In the genomic region with DNA sequence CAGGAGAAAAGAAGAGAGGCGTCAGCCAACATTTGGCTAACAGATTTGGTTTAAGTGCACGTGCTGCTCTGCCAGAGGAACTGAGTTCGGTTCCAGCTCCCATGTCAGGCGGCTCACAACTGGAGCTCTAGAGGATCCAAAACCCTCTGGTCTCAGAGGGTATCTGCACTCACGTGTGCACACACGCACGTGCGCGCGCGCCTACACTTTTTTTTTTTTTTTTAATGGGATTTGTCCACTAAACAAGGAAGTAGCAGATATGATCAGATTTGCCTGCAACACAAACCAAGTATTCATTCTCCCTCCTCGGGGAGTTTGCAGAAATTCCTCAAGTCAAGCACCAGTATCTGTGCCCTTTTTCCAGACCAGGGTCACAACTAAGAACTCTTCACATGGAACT, we compare ENCODE assay signal across 8 mouse cellular contexts. TPM values are rescaled to one million over a fixed set of nuclear protein-coding genes. Genes with fewer than 3 reads are reported as not detected.
A peak's percentile ranks its signal among the peaks of the same experiment; 100 is the strongest.
DNase-seq lines count a peak whose midpoint lies in the region; ATAC-seq and TF ChIP-seq lines count a peak whose summit lies in the region.

No protein-coding gene starts in this region.

- H3K27ac ChIP-seq in heart, embryonic 12.5 days (ENCODE audit: poor library complexity, severe bottlenecking), result no peak overlapping the region
- H3K27ac ChIP-seq in embryonic facial prominence, embryonic 11.5 days (replicated peaks; ENCODE audit: low read depth, low read length), result no peak overlapping the region
- no peak overlapping the region for H3K27ac ChIP-seq in limb, embryonic 12.5 days
- no peak overlapping the region for H3K27ac ChIP-seq in olfactory bulb, adult 2 months (ENCODE audit: insufficient read depth, low read depth, low read length)

- 6% methylated on average over 12 of the region's 12 CpGs for WGBS in heart, embryonic 12.5 days
- 6% methylated on average over 12 of the region's 12 CpGs for WGBS in embryonic facial prominence, embryonic 11.5 days
- WGBS in limb, embryonic 12.5 days, result 19% methylated on average over 12 of the region's 12 CpGs
- 4% methylated on average over 12 of the region's 12 CpGs for WGBS in olfactory bulb, adult 2 months

- H3K4me3 ChIP-seq in heart, embryonic 12.5 days, result peak overlapping the region; percentile 65
- peak overlapping the region; percentile 46 for H3K4me3 ChIP-seq in embryonic facial prominence, embryonic 11.5 days (ENCODE audit: low read depth, low read length)
- peak overlapping the region; percentile 61 for H3K4me3 ChIP-seq in limb, embryonic 12.5 days (replicated peaks)
- peak overlapping the region; percentile 74 for H3K4me3 ChIP-seq in olfactory bulb, adult 2 months (ENCODE audit: insufficient read depth, low read depth, low read length)

- peaks cover 5% of the 10 kb centered on the region; the same call in 1 of the 2 replicates for H3K27me3 ChIP-seq in heart, embryonic 12.5 days (replicated peaks)
- no peaks in the 10 kb centered on the region for H3K27me3 ChIP-seq in embryonic facial prominence, embryonic 11.5 days (ENCODE audit: control insufficient read depth, insufficient read depth, low read length)
- 0 out of 2 replicates have a peak, but pooled peaks cover 4% of the 10 kb centered on the region for H3K27me3 ChIP-seq in limb, embryonic 12.5 days

- peaks cover 10% of the 10 kb centered on the region for H3K4me1 ChIP-seq in heart, embryonic 12.5 days (replicated peaks)
- H3K4me1 ChIP-seq in embryonic facial prominence, embryonic 11.5 days (ENCODE audit: control insufficient read depth, insufficient read depth, low read length), result no peaks in the 10 kb centered on the region; the same call in 1 of the 2 replicates
- peaks cover 10% of the 10 kb centered on the region for H3K4me1 ChIP-seq in limb, embryonic 12.5 days (replicated peaks)
- H3K4me1 ChIP-seq in olfactory bulb, adult 2 months (ENCODE audit: control insufficient read depth, insufficient read depth, low read length), result peaks cover 7% of the 10 kb centered on the region

- no peak for TF ChIP-seq POLR2A in olfactory bulb, adult 2 months (IDR thresholded peaks at IDR 0.05; ENCODE audit: insufficient read depth, low read depth, low read length)

- H3K4me2 ChIP-seq in heart, embryonic 12.5 days, result peak overlapping the region; percentile 92
- H3K4me2 ChIP-seq in embryonic facial prominence, embryonic 11.5 days (ENCODE audit: low read depth, low read length), result peak overlapping the region; percentile 61
- H3K4me2 ChIP-seq in limb, embryonic 12.5 days, result peak overlapping the region; percentile 78

- peaks cover 24% of the 10 kb centered on the region for H3K36me3 ChIP-seq in heart, embryonic 12.5 days
- peaks cover 2% of the 10 kb centered on the region for H3K36me3 ChIP-seq in embryonic facial prominence, embryonic 11.5 days (replicated peaks; ENCODE audit: control insufficient read depth, insufficient read depth, low read depth, low read length)
- H3K36me3 ChIP-seq in limb, embryonic 12.5 days, result peaks cover 31% of the 10 kb centered on the region

- intact Hi-C loops in heart, postnatal 25 days (cut with DNase I), result loop anchor here (1.0 to 5.0 kb wide), 2 partner anchors 42 to 170 kb away; a partner anchor contains a TSS

- TF ChIP-seq CTCF in olfactory bulb, adult 2 months (IDR thresholded peaks at IDR 0.05; ENCODE audit: insufficient read depth, low read depth, low read length), result no peak

- DNase-seq in heart, postnatal 25 days (ENCODE audit: low spot score), result no peak
- peak; percentile 27 for DNase-seq in CD4-positive helper T cell, adult 2 months (ENCODE audit: low read depth, low spot score)
- peak; percentile 26 for DNase-seq in embryonic facial prominence, embryonic 11.5 days (ENCODE audit: low spot score)
- DNase-seq in adrenal gland, postnatal 14 days, result no peak
- no peak for DNase-seq in adrenal gland, postnatal 36 days

- no peak for ATAC-seq in heart, embryonic 12.5 days (ENCODE audit: insufficient number of reproducible peaks, low FRiP score)
- no peak for ATAC-seq in embryonic facial prominence, embryonic 11.5 days (replicated peaks; ENCODE audit: insufficient number of reproducible peaks, low FRiP score, low TSS enrichment, low read depth)
- ATAC-seq in limb, embryonic 12.5 days (ENCODE audit: insufficient number of reproducible peaks, insufficient read depth, low FRiP score, low TSS enrichment, low read depth), result no peak

- H3K9ac ChIP-seq in heart, embryonic 12.5 days, result peak overlapping the region; percentile 77
- H3K9ac ChIP-seq in embryonic facial prominence, embryonic 11.5 days (replicated peaks; ENCODE audit: low read length), result peak overlapping the region; percentile 84
- peak overlapping the region; percentile 70 for H3K9ac ChIP-seq in limb, embryonic 12.5 days (replicated peaks)

- H3K9me3 ChIP-seq in heart, embryonic 12.5 days (replicated peaks), result no peaks in the 10 kb centered on the region
- H3K9me3 ChIP-seq in embryonic facial prominence, embryonic 11.5 days (replicated peaks; ENCODE audit: control insufficient read depth, low read length), result no peaks in the 10 kb centered on the region
- no peaks in the 10 kb centered on the region for H3K9me3 ChIP-seq in limb, embryonic 12.5 days

RNA-seq across cellular contexts. Expression of a gene that starts 0.8 kb away (rescaled TPM):
- 35.6 and 38.2 TPM in 2 replicates for polyA plus RNA-seq in heart, embryonic 12.5 days (2016; fragmentation: Nextera tagmentation; extraction: Ambion mirVana)
- total RNA-seq in heart, postnatal 25 days (2021), result 10 to 100 TPM; 17.7 to 19.6 TPM
- 41.5 and 44.6 TPM in 2 replicates for polyA plus RNA-seq in embryonic facial prominence, embryonic 11.5 days (2014; fragmentation: Nextera tagmentation; extraction: Ambion mirVana)
- polyA plus RNA-seq in limb, embryonic 12.5 days (2016; fragmentation: Nextera tagmentation; extraction: Ambion mirVana), result 54.9 and 56.0 TPM in 2 replicates
- not detected in 2 replicates for polyA plus RNA-seq in olfactory bulb, adult 2 months (2012; ENCODE audit: insufficient read depth, insufficient read length, low replicate concordance, missing spikeins)
- total RNA-seq in adrenal gland, postnatal 14 days (2021), result 22.7 and 23.9 TPM in 2 replicates
- total RNA-seq in adrenal gland, postnatal 36 days (2021), result 10 to 100 TPM; 20.3 to 25.7 TPM

RNA-seq across cellular contexts. Expression of a gene that starts 6.7 kb away (rescaled TPM):
- 0.05 and 0.32 TPM in 2 replicates for polyA plus RNA-seq in heart, embryonic 12.5 days (2016; fragmentation: Nextera tagmentation; extraction: Ambion mirVana)
- not detected for total RNA-seq in heart, postnatal 25 days (2021)
- 0.13 and 0.18 TPM in 2 replicates for polyA plus RNA-seq in embryonic facial prominence, embryonic 11.5 days (2014; fragmentation: Nextera tagmentation; extraction: Ambion mirVana)
- polyA plus RNA-seq in limb, embryonic 12.5 days (2016; fragmentation: Nextera tagmentation; extraction: Ambion mirVana), result 0.04 and 0.14 TPM in 2 replicates
- not detected in 2 replicates for polyA plus RNA-seq in olfactory bulb, adult 2 months (2012; ENCODE audit: insufficient read depth, insufficient read length, low replicate concordance, missing spikeins)
- total RNA-seq in adrenal gland, postnatal 14 days (2021), result 0.11 and 0.15 TPM in 2 replicates
- under 1 TPM; 0.23 to 0.33 TPM for total RNA-seq in adrenal gland, postnatal 36 days (2021)

RNA-seq across cellular contexts. Expression of a gene that starts 28.7 kb away (rescaled TPM):
- polyA plus RNA-seq in heart, embryonic 12.5 days (2016; fragmentation: Nextera tagmentation; extraction: Ambion mirVana), result 0.33 TPM in 1 of 2 replicates, not detected in the other
- 1 to 10 TPM; 3.8 to 9.2 TPM for total RNA-seq in heart, postnatal 25 days (2021)
- polyA plus RNA-seq in embryonic facial prominence, embryonic 11.5 days (2014; fragmentation: Nextera tagmentation; extraction: Ambion mirVana), result 0.88 and 0.97 TPM in 2 replicates
- polyA plus RNA-seq in limb, embryonic 12.5 days (2016; fragmentation: Nextera tagmentation; extraction: Ambion mirVana), result 0.70 and 1.6 TPM in 2 replicates
- polyA plus RNA-seq in olfactory bulb, adult 2 months (2012; ENCODE audit: insufficient read depth, insufficient read length, low replicate concordance, missing spikeins), result not detected in 2 replicates
- total RNA-seq in adrenal gland, postnatal 14 days (2021), result 115 and 578 TPM in 2 replicates
- total RNA-seq in adrenal gland, postnatal 36 days (2021), result 100 to 1,000 TPM in 1 of 2 experiments, 10 to 100 TPM in 1; 71.7 to 252 TPM

RNA-seq across cellular contexts. Expression of a gene that starts 42.0 kb away (rescaled TPM):
- 16.2 and 17.2 TPM in 2 replicates for polyA plus RNA-seq in heart, embryonic 12.5 days (2016; fragmentation: Nextera tagmentation; extraction: Ambion mirVana)
- 1 to 10 TPM; 4.1 to 4.9 TPM for total RNA-seq in heart, postnatal 25 days (2021)
- 28.2 and 28.9 TPM in 2 replicates for polyA plus RNA-seq in embryonic facial prominence, embryonic 11.5 days (2014; fragmentation: Nextera tagmentation; extraction: Ambion mirVana)
- polyA plus RNA-seq in limb, embryonic 12.5 days (2016; fragmentation: Nextera tagmentation; extraction: Ambion mirVana), result 20.0 and 22.7 TPM in 2 replicates
- polyA plus RNA-seq in olfactory bulb, adult 2 months (2012; ENCODE audit: insufficient read depth, insufficient read length, low replicate concordance, missing spikeins), result not detected in 2 replicates
- 10.9 and 11.0 TPM in 2 replicates for total RNA-seq in adrenal gland, postnatal 14 days (2021)
- 10 to 100 TPM in 1 of 2 experiments, 1 to 10 TPM in 1; 9.4 to 11.0 TPM for total RNA-seq in adrenal gland, postnatal 36 days (2021)

RNA-seq across cellular contexts. Expression of a gene that starts 42.0 kb away (rescaled TPM):
- 19.5 and 19.8 TPM in 2 replicates for polyA plus RNA-seq in heart, embryonic 12.5 days (2016; fragmentation: Nextera tagmentation; extraction: Ambion mirVana)
- total RNA-seq in heart, postnatal 25 days (2021), result 10 to 100 TPM; 11.6 to 12.5 TPM
- 19.6 and 20.4 TPM in 2 replicates for polyA plus RNA-seq in embryonic facial prominence, embryonic 11.5 days (2014; fragmentation: Nextera tagmentation; extraction: Ambion mirVana)
- 35.9 and 37.3 TPM in 2 replicates for polyA plus RNA-seq in limb, embryonic 12.5 days (2016; fragmentation: Nextera tagmentation; extraction: Ambion mirVana)
- polyA plus RNA-seq in olfactory bulb, adult 2 months (2012; ENCODE audit: insufficient read depth, insufficient read length, low replicate concordance, missing spikeins), result 90.7 TPM in 1 of 2 replicates, not detected in the other
- 24.9 and 27.2 TPM in 2 replicates for total RNA-seq in adrenal gland, postnatal 14 days (2021)
- 10 to 100 TPM; 22.7 to 24.8 TPM for total RNA-seq in adrenal gland, postnatal 36 days (2021)

Comparison
In these comparisons a context has a peak if more than half of its experiments do, and no peak if none do; other contexts are left out.
1. DNase-seq: peak in CD4-positive helper T cell, adult 2 months (single experiment) and embryonic facial prominence, embryonic 11.5 days (single experiment); none in heart, postnatal 25 days (single experiment), adrenal gland, postnatal 14 days (single experiment) and adrenal gland, postnatal 36 days (0 of 2).
2. Peak in every context shown above with its lines, with median percentiles within 50 percentile points of each other: H3K4me2 ChIP-seq, H3K4me3 ChIP-seq and H3K9ac ChIP-seq.